Mouse (Mus musculus) embryonic fibroblast, embryonic 13.5 days (primary cell): ENCODE results near the gene Tubb1.

Experiments used
- CTCF ChIP-seq: IDR thresholded peaks from 2 replicates; pipeline ENCODE4 v1.5.1; 2011; ENCODE audit warnings: mild to moderate bottlenecking, control low read depth, low read length, moderate library complexity, borderline replicate concordance; ENCODE audit not compliant: insufficient read depth
- POLR2A ChIP-seq: IDR thresholded peaks from 2 replicates; pipeline ENCODE4 v1.6.1; 2011; ENCODE audit warnings: low read depth, mild to moderate bottlenecking, control low read depth, low read length, moderate library complexity

- TF ChIP-seq CTCF (no peak), POLR2A (no peak)
Observed at GRCm38 (mm10) chr2:174473550-174473927, 23.0 kb downstream of the Tubb1 start.
